Mouse (Mus musculus) heart, embryonic 14.5 days (tissue): ENCODE measurements around the gene Atp1b1. TPM values are rescaled to one million over a fixed set of nuclear protein-coding genes. Genes with fewer than 3 reads are reported as not detected.

Source experiments
- ATAC-seq: fragments of 200-750 bp; cut with Nextera tagmentation; 2 replicates; pipeline ENCODE4 v1.8.0; 2017; ENCODE audit warnings: low read depth, moderate TSS enrichment; ENCODE audit not compliant: insufficient number of reproducible peaks, insufficient read depth, low FRiP score
- H3K27ac ChIP-seq, 2 experiments: fragments of 200-500 bp in 1 of 2; fragments of 300-500 bp in 1 of 2; sonication (generic) in 1 of 2; replicated peaks in 1 of 2; 2 replicates each; pipeline ENCODE4 v1.5.1; 2012 to 2014; ENCODE audit warnings: low read depth in 2 of 2, low read length in 2 of 2, control low read depth in 1 of 2, mild to moderate bottlenecking in 1 of 2, mixed read lengths in 1 of 2; ENCODE audit not compliant: control insufficient read depth in 1 of 2, insufficient read depth in 1 of 2
- H3K27me3 ChIP-seq: fragments of 300-500 bp; sonication (generic); 2 replicates; pipeline ENCODE4 v1.6.1; 2014; ENCODE audit warnings: mild to moderate bottlenecking, low read length, control low read depth; ENCODE audit not compliant: control insufficient read depth, insufficient read depth
- H3K36me3 ChIP-seq: fragments of 300-500 bp; sonication (generic); 2 replicates; pipeline ENCODE4 v1.6.1; 2014; ENCODE audit warnings: mild to moderate bottlenecking, control low read depth, low read length, mixed read lengths; ENCODE audit not compliant: control insufficient read depth, insufficient read depth
- H3K4me1 ChIP-seq, 2 experiments: fragments of 200-500 bp in 1 of 2; fragments of 300-500 bp in 1 of 2; sonication (generic) in 1 of 2; 2 replicates each; pipeline ENCODE4 v1.6.1; 2012 to 2014; ENCODE audit warnings: low read length in 2 of 2, control low read depth in 1 of 2, mixed read lengths in 1 of 2; ENCODE audit not compliant: control insufficient read depth in 2 of 2, insufficient read depth in 2 of 2
- H3K4me2 ChIP-seq: fragments of 300-500 bp; sonication (generic); 2 replicates; pipeline ENCODE4 v1.6.1; 2014; ENCODE audit warnings: mild to moderate bottlenecking, low read length
- H3K4me3 ChIP-seq, 2 experiments: fragments of 200-500 bp in 1 of 2; fragments of 300-500 bp in 1 of 2; sonication (generic) in 1 of 2; 2 replicates each; pipeline ENCODE4 v1.5.1; 2012 to 2014; ENCODE audit warnings: low read length in 2 of 2, mild to moderate bottlenecking in 2 of 2, control low read depth in 1 of 2, low read depth in 1 of 2, moderate library complexity in 1 of 2; ENCODE audit not compliant: control insufficient read depth in 1 of 2, insufficient read depth in 1 of 2
- H3K9ac ChIP-seq: fragments of 300-500 bp; sonication (generic); 2 replicates; pipeline ENCODE4 v1.6.1; 2014; ENCODE audit warnings: mild to moderate bottlenecking, low read length
- H3K9me3 ChIP-seq: fragments of 300-500 bp; sonication (generic); 2 replicates; pipeline ENCODE4 v1.6.1; 2016; ENCODE audit warnings: low read length, control low read depth; ENCODE audit not compliant: control insufficient read depth
- WGBS: fragments of 180-500 bp; shearing (Covaris S2); extraction: QIAGEN DNeasy Blood & Tissue Kit; methylation state at CpG from one replicate; pipeline ENCODE4 v1.1.7; 2014; 5-methylcytosine and 5-hydroxymethylcytosine counted together
- polyA plus RNA-seq: library from polyadenylated mRNA; unstranded; fragments of >200 nt; fragmentation: Nextera tagmentation; extraction: Ambion mirVana; gene quantifications from 2 replicates; pipeline ENCODE4 v1.2.1, GENCODE M21; 2014

Gene Atp1b1
- polyA plus RNA-seq, 1 experiment from 2014 or later, result 303 TPM

DNA sequence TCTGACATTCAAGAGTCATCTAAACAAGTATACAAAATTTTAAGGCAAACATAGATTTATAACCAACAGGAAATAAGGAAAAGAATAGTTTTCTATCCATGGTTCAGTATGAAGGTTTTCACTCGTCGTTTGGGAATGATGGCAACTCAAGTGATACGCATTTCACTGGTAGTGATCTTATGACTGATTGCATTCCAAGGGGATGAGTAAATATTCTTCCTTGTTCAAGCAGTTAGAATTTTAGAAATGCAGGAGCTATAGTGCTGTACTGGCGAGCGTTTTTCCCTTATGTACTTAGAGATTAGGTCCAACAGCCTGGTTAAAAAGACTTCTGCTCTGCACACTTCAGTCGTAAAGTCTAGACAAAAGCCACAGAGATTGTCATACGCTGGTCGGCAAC lies 38.8 kb downstream of the Atp1b1 start:
- no peak overlapping the region for H3K4me2 ChIP-seq
- no peak overlapping the region for H3K4me3 ChIP-seq
- no peaks in the 10 kb centered on the region for H3K9me3 ChIP-seq
- 78% methylated on average over 8 of the region's 8 CpGs for WGBS
- H3K27ac ChIP-seq, result no peak overlapping the region
- H3K9ac ChIP-seq, result no peak overlapping the region
- H3K4me1 ChIP-seq, result peaks cover 0 to 4% of the 10 kb centered on the region in 2 experiments; a peak in 2 of 4 replicates
- H3K27me3 ChIP-seq, result no peaks in the 10 kb centered on the region
- ATAC-seq, result no peak
- no peaks in the 10 kb centered on the region for H3K36me3 ChIP-seq

DNA sequence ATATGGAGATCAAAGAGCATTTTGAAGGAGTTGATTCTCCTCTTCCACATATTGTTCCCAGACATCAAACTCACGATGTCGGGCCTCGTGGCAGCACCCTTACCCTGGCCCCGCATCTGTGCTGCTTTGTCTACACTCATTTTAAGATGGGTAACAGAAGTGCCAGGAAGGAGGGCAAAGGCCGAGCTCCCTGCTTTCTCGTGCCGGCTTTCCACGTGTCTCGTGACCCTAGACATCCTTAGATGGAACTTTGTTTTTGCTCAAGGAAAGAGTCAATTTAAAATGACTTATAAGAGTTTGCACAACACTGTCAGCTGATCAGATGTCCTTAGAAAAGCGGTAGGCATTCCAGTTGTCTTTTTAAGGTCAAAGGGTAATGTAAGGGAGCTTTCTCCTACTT lies 39.8 kb downstream of the Atp1b1 start:
- ATAC-seq, result no peak
- WGBS, result 90% methylated on average over 10 of the region's 10 CpGs
- no peaks in the 10 kb centered on the region for H3K36me3 ChIP-seq
- H3K4me1 ChIP-seq, result peaks cover 0 to 4% of the 10 kb centered on the region in 2 experiments; a peak in 2 of 4 replicates
- no peaks in the 10 kb centered on the region for H3K27me3 ChIP-seq
- H3K27ac ChIP-seq, result no peak overlapping the region
- H3K4me3 ChIP-seq, result no peak overlapping the region
- H3K9ac ChIP-seq, result no peak overlapping the region
- H3K9me3 ChIP-seq, result no peaks in the 10 kb centered on the region
- H3K4me2 ChIP-seq, result no peak overlapping the region

DNA sequence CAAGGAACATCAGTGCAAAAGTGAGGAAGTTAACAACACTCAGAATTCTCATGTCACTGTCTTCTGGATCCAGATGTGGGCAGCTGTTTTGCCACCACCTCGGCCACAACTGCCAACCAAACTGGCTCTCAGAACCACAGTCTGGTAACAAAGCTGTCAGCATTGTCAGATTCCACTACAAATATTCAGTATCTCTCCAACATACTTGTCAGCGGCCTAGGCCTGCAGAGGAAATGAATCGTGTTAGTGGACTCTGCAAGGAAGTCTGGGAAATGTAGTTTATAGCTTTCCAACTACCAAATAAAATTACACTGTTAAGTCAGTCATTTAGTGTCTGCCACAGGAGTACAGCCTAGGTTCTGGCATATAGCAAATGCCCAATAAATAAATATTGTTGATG lies 40.6 kb downstream of the Atp1b1 start:
- 42% methylated on average over 3 of the region's 3 CpGs for WGBS
- no peak for ATAC-seq
- no peaks in the 10 kb centered on the region for H3K36me3 ChIP-seq
- no peaks in the 10 kb centered on the region for H3K9me3 ChIP-seq
- no peaks in the 10 kb centered on the region for H3K27me3 ChIP-seq
- H3K4me1 ChIP-seq, result peaks cover 0 to 4% of the 10 kb centered on the region in 2 experiments; a peak in 2 of 4 replicates
- no peak overlapping the region for H3K9ac ChIP-seq
- no peak overlapping the region for H3K4me3 ChIP-seq
- no peak overlapping the region for H3K4me2 ChIP-seq
- H3K27ac ChIP-seq, result no peak overlapping the region; a peak in 1 of 4 replicates

DNA sequence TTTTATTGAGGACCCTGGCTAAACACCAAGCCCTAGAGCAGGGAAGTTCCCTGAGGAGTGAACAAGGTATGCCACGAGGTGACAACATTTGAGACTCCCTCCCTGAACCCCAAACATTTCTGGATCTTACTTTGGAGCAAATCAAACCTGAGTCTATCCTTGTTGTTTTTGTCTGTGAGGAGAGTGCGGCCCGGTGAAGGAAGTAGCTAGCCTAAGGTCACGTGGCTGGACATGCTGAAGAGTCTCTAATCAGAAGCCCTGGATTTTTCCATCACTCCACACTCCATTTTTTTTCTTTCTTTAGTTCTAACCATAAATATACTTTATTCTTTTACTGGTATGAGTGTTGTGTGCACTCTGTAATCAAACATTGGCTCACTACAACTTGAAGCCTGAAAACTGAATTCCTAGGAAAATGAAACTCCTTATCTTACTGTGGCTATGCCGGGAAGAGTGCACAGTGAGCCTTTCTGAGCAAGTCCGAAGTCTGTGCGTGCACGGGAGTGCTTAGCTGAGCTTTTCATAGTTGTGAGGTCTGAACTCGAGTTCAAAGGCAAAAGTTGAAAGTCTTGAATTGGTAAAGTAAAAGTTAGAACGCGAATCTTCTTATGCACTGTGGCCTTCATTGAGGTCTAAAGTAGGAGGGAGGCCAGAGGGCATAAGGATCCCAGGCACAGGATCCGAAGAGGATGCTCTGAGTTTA lies 41.3 kb downstream of the Atp1b1 start:
- Histone ChIP-seq H3K27ac (no peak overlapping the region), H3K4me3 (no peak overlapping the region), H3K9ac (no peak overlapping the region), H3K4me2 (no peak overlapping the region), H3K36me3 (no peaks in the 10 kb centered on the region), H3K4me1 (peaks cover 0 to 4% of the 10 kb centered on the region in 2 experiments; a peak in 2 of 4 replicates), H3K27me3 (no peaks in the 10 kb centered on the region), H3K9me3 (no peaks in the 10 kb centered on the region)
- ATAC-seq, result no peak
- 65% methylated on average over 12 of the region's 12 CpGs for WGBS

DNA sequence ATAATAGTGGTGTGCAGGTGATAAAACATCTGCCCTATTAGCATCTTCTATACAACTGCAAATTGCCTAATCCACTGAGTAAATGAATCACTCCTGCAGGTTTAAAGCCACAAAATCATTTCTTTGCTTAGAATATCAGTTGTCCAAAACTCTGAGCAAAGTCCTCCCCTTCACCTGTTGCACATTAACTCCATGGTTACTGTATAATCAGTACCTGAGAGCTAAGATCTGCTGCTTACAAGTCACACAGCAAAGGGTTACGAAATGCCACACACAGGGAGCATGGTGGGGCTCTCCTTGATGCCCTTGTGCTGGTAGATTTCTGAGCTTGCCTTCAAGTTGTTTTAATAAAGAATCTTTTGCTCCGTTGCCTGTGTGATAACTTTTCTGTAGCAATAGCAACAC lies 42.8 kb downstream of the Atp1b1 start:
- Histone ChIP-seq H3K4me3 (no peak overlapping the region), H3K36me3 (no peaks in the 10 kb centered on the region), H3K9me3 (no peaks in the 10 kb centered on the region), H3K27me3 (no peaks in the 10 kb centered on the region), H3K4me1 (peaks cover 0 to 4% of the 10 kb centered on the region in 2 experiments; a peak in 2 of 4 replicates), H3K9ac (no peak overlapping the region), H3K27ac (no peak overlapping the region), H3K4me2 (no peak overlapping the region)
- ATAC-seq, result no peak
- 78% methylated on average over 2 of the region's 2 CpGs for WGBS

DNA sequence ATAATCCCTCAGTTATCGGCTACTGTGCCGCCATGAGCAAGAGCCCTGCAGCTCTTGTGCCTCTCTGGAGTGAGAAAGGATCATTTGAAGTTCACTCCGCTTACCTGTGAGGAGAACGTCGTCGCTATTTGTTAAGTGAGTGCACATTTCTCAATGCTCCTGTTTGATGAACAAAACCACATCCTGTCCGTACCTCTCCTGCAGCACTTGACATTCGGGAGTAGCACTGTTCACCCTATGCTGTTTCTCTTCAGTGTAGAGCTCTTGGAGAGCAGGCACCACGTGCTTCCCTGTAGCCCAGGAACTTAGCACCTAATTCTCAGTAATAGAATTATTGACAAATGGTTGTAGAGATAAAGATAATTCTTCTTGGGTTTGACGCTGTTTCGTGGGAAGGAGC lies 44.5 kb downstream of the Atp1b1 start:
- ATAC-seq, result no peak
- Histone ChIP-seq H3K36me3 (no peaks in the 10 kb centered on the region), H3K27me3 (no peaks in the 10 kb centered on the region), H3K9ac (no peak overlapping the region), H3K27ac (no peak overlapping the region), H3K4me2 (no peak overlapping the region), H3K4me1 (peaks cover 0 to 4% of the 10 kb centered on the region in 2 experiments; a peak in 2 of 4 replicates), H3K4me3 (no peak overlapping the region), H3K9me3 (no peaks in the 10 kb centered on the region)
- WGBS, result 84% methylated on average over 11 of the region's 11 CpGs

DNA sequence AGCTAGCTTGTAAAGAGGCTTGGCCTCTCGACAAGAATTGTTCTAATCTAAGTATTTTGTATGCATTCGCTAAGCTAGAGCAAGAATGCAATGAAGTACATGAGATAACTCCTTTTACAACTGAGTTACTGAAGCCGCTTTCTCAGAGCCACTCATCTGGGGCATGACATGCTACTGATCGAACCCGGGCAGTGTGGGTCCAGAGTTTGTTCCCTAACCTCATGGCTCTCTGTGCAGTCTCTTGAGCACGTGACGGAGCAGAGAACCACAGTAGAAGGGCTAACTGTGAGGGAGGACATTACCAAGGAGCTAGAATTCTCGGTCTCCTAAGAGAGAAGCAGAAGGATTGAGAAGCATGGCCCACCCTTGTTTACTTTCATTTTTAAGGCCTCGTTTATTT lies 45.2 kb downstream of the Atp1b1 start:
- ATAC-seq, result no peak
- H3K4me2 ChIP-seq, result no peak overlapping the region
- H3K4me1 ChIP-seq, result peaks cover 0 to 4% of the 10 kb centered on the region in 2 experiments; a peak in 2 of 4 replicates
- no peaks in the 10 kb centered on the region for H3K36me3 ChIP-seq
- H3K9ac ChIP-seq, result no peak overlapping the region
- H3K27me3 ChIP-seq, result no peaks in the 10 kb centered on the region
- H3K27ac ChIP-seq, result no peak overlapping the region
- H3K4me3 ChIP-seq, result no peak overlapping the region
- H3K9me3 ChIP-seq, result no peaks in the 10 kb centered on the region
- WGBS, result 80% methylated on average over 9 of the region's 9 CpGs

DNA sequence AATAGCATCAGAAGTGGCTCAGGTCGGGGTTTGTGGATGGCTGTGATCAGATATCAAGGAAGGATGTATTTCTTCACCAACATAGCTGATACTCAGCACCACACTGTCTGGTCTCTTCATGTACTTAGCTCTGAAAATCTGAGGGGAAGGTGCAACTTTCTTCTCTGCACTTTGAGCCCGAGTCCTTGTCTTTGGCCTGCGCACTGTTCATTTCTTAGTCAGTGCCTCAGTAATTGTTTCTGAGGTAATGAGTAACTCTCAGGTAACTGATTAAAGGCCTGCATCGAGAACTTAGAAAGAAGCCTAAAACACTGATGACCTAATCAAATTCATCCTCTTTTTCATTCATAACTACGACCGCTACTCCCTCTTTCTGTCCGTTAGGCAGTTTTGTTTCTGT lies 46.8 kb downstream of the Atp1b1 start:
- 89% methylated on average over 7 of the region's 7 CpGs for WGBS
- no peaks in the 10 kb centered on the region for H3K36me3 ChIP-seq
- no peak overlapping the region for H3K27ac ChIP-seq
- H3K9me3 ChIP-seq, result no peaks in the 10 kb centered on the region
- no peaks in the 10 kb centered on the region for H3K27me3 ChIP-seq
- H3K4me1 ChIP-seq, result no peaks in the 10 kb centered on the region
- no peak overlapping the region for H3K9ac ChIP-seq
- no peak overlapping the region for H3K4me3 ChIP-seq
- no peak overlapping the region for H3K4me2 ChIP-seq
- no peak for ATAC-seq
